Mouse (Mus musculus) B cell, adult 2 months (primary cell): ENCODE results near the gene Ccdc40.

Experiments used
- DNase-seq, 2 experiments: peaks; one replicate each; pipeline ENCODE4 v3.0.0; 2022

Gene Ccdc40

DNA sequence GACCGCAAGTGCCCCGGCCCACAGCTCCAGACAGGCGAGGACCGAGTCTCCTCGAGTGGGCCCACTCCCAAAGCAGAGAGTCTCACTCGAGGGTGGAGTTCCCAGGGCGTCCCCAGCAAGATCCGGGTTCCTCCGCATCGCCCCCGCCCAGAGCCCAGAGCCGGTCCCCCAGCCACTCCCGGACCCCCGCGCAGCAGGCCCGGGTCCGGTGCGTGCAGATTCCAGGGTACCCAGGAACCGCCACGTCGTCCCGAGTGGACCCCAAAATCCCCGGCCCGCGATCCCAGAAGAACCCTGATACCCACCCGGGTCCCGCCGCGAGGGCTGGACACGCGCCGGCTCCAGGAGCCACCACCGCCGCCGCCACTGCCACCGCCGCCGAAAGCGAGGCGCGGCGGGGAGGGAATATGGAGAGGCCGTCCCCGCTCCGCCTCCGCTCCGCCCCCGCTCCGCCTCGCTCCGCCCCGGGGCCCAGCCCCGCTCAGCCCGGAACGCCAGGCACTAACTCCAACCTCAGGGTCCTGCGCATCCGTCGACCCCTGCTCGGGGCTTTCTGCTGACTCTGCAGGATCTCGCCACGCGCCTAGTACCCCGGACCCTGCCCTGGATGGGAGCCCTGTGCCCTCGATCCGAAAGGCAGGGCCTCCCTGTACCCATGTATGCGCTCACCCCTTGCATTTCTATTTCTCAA, at the start of gene Ccdc40, which contains the start of gene Tbc1d16:
TSS of gene Ccdc40 (plus strand) at position 482 of the 691 bp plus-strand sequence.
TSS of gene Tbc1d16 (minus strand) at position 409 of the 691 bp plus-strand sequence.
- DNase-seq = peak; percentile 69 to 71

- no peak for DNase-seq
Measured at GRCm38 (mm10) chr11:119180824-119181582, 47.4 kb upstream of the Ccdc40 start.

GRCm38 (mm10) chr11:119181861-119182395, 46.4 kb upstream of the Ccdc40 start:
- no peak for DNase-seq

GRCm38 (mm10) chr11:119183684-119184310, 44.6 kb upstream of the Ccdc40 start:
- DNase-seq = no peak

- no peak for DNase-seq
Measured at GRCm38 (mm10) chr11:119186381-119186780, 42.0 kb upstream of the Ccdc40 start.

DNA sequence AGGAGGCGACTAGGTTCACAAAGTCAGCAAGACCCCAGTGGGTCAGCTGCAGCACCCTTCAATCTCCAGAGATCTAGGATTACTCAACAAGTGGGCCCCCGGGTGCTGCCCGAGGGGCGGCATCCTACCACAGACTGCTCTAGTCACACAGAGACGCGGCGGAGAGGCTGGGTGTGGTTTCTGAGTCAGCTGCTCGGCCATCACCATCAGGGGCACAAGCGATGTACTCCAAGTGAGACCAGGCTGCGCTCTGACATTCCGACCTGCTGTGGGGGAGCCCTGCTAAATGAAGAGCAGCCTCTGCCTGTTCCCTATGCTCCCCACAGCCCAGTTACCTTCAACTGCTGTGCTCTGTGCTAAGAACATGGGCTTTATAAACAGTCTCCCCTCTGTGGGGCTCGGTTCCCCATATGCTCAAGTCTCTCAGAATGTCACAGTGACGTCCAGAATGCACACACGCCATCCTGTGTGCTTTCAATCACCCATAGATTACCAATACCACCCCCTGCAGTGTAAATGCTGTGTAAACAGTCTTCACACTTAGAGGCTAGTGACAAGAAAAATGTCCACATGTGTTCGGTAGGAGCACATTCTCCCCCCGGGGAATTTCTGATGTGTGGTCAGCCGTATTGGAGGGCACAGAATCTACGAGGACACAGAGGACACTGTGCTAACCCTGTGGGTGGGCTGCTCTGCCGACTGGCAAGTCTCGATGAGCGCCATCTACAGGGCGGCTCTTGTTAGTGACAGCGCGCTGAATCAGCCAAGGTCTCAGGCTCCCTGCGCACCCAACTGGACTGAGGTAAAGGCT, 41.2 kb upstream of the Ccdc40 start:
- DNase-seq = peak; percentile 80 to 82

- no peak for DNase-seq
Measured at GRCm38 (mm10) chr11:119187800-119188197, 40.6 kb upstream of the Ccdc40 start.

DNA sequence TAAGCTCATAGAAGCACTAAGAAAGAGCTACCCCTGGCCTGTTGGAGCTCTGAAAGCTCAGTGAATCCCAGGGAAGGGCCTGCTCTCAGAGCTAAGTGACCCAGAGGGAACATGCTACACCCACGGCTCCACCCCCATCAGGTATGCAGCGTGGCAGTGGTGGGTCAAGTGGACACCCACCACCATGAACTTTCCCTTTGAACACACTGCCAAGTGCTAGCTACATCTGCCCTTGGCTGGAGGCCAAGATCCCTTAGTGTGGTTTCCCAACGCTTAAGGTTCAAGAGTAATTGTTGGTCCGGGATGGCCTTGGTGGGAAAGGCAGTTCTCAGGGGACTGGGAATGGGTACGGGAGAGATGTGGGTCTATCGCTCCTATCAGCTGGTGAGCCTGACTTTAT, 40.0 kb upstream of the Ccdc40 start:
- DNase-seq = no peak

DNA sequence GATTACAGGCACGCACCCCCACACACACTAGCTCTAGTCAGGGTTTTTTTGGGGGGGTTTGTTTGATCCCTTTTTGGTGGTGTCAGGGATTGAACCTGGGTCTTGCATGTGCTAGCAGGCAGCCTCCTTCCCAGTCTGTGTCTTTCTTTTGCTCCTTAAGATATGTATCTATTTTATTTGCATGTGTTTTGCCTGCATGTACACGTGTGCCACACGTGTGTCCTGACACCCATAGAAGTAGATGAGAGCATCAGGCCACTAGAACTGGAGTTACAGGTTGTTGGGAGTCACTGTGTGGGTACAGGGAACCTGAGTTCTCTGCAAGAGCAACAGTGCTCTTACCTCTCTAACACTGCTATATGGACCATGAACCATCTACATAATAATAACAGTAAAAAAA, 39.1 kb upstream of the Ccdc40 start:
- no peak for DNase-seq

DNA sequence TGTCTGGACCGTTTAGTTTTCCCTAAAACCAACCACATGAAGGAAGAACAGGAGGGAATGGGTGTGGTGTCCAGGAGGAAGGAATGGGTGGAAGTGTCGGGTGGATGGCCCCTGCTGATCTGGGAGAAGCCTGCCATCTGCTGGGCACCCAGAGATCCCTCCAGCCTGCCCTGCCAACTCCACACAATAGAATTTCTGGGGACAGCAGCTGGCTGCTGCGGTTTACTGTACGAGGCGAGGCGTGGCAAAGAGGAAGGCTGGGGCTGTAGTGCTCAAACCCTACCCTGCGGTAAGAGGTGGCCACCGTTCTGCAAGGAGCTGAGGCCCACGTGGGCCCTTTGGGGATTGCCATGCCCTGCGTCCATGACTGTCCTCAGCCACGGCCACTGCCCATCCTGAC, 37.9 kb upstream of the Ccdc40 start:
- DNase-seq = peak; percentile 70

DNA sequence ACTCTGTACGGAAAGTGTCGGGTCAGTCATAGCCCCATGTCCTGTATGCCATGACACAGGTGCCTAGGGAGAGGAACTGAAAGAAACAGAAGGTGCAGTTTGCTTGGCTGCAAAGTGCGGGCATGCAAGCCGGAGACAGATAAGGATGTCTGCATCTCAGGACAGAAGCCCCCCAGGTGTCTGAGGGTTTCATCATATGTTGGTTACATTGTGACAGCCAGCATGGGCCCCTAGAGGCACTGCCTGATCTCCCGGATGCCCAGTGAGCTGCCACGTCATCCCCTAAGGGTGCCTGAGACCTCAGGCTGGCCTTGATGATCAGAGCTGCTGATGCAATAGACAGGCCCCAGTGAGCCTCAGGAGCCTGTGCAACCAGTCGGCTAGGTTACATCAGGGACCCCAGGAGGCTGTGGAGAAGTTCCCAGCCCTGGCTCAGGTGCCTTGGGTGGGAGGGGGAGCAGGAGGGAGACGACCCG, 36.7 kb upstream of the Ccdc40 start:
- DNase-seq = peak; percentile 32

- no peak for DNase-seq
Measured at GRCm38 (mm10) chr11:119192176-119192575, 36.2 kb upstream of the Ccdc40 start.

DNA sequence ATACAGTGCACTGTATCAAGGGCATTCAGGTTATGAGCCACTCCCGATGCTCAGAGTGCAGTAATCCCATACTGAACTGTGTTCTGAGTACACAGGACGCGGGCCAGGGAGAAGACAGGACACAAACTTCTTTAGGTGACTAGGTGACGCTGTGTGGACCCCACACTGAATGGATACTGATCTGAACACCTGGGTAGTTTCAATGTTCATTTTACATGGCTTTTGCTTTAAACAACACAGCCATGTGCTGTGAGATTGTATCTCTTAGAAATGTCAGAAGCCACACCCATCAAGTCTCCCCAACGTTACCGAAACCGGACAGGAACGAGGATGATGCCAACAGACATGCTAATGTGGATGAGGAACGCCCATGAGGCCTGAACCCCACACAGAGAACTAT, 35.8 kb upstream of the Ccdc40 start:
- DNase-seq = no peak

GRCm38 (mm10) chr11:119197618-119198563, 30.5 kb upstream of the Ccdc40 start:
- DNase-seq = no peak

DNA sequence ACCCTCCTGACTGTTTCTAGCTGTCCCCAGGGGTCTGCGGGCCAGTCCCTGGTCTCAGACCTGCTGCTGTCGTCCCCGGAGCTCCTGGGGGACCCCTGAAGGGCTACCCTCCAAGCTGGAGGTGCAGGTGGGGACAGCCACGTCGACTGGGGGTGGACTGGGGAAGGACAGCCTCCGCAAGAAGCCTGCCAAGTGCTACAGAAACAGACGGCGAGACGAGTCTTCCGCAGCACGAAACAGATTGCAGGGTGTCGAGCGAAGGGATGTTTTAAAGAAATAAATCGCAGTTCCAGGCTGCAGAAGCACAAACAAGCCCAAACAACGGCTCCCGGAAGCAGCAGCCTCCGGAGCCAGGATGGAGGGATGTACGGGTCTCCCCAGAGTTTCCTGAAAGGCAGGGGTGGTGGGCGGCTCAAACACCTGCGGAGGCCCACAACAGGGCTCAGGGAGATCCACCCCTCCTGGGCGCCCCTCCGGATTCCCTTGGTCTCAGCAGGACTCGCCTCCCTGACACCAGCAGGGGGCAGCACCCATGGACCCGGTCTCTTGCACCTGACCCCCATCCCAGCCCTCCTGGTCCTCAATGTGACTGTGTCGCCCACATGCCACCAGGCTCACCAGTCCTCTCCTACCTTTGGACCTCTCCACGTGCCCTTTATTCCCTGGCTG, 29.7 kb upstream of the Ccdc40 start:
- DNase-seq = peak; percentile 67

GRCm38 (mm10) chr11:119199233-119199601, 29.2 kb upstream of the Ccdc40 start:
- no peak for DNase-seq

- peak; percentile 63 to 64 for DNase-seq
Measured at GRCm38 (mm10) chr11:119203423-119203822, 24.9 kb upstream of the Ccdc40 start.

DNA sequence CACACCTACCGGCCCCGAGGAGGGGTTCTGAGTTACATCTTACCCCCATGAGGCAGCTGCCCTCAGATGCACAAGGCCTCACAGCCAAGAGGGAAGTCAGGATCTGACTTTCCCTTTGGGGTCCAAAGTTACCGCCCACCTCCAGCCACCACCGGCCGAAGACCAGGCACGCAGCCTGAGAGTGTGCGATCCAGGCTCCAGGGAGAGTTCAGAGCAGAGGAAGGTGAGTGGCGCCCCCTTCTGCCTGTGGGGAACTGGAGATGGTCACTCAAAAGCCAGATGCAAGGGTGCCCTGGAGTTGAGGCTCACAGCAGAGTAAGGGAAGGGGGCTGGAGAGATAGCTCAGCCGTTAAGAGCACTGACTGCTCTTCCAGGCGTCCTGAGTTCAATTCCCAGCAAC, 22.6 kb upstream of the Ccdc40 start:
- DNase-seq = peak in 1 of 2 experiments; percentile 14

GRCm38 (mm10) chr11:119206562-119206961, 21.8 kb upstream of the Ccdc40 start:
- DNase-seq = peak; percentile 72 to 74

DNA sequence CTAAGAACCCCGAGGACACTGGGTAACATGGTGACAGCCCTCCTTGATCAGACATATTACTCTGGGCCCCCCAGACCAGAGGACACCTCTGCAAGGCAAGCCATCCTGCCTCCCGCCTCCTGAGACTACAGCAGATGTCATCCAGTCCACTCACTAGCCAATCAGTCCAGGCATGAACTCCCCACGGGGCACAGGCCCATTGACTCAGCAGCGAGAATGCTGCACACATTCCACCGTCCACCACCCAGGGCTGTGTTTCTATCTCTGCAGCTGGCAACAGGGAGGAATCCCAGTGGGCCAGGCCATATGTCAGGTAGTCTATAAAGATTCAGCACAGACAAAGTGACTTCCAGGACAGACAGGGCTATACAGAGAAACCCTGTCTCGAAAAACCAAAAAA, 20.4 kb upstream of the Ccdc40 start:
- no peak for DNase-seq
